Mouse (Mus musculus) cerebellum, postnatal 36 days (tissue): ENCODE measurements around the gene Shpk.

Experiments
- DNase-seq, 2 experiments: peaks; one replicate each; pipeline ENCODE4 v3.0.0; 2021 to 2022; ENCODE audit warnings: mixed read lengths in 2 of 2

Gene Shpk

DNA sequence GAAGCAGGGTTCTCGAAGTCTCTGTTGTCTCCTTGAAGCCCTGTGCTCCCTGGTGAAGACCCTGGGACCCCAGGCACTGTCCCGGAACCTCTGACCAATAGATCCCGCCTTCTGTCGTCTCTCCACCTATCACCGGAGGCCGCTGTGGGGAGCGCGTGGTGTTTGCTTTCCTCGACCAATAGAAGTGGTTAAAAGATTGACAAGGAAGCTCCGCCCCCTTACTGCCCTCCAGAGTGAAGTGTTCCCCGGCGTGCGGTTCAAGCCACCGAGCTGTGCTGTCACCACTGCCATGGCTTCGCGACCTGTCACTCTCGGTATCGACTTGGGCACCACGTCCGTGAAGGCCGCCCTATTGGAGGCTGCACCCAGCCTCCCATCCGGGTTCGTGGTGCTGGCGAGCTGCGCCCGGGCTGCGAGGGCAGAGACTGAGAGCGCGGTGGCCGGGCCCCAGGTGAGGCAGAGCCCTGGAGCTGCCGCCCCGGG, at the start of gene Shpk:
Shpk (plus strand) TSS at position 231 of the 483 bp plus-strand sequence.
- DNase-seq: peak; percentile 95 to 97

- DNase-seq: no peak
Observed at GRCm38 (mm10) chr11:73155071-73155470, 44.2 kb upstream of the Shpk start.

DNA sequence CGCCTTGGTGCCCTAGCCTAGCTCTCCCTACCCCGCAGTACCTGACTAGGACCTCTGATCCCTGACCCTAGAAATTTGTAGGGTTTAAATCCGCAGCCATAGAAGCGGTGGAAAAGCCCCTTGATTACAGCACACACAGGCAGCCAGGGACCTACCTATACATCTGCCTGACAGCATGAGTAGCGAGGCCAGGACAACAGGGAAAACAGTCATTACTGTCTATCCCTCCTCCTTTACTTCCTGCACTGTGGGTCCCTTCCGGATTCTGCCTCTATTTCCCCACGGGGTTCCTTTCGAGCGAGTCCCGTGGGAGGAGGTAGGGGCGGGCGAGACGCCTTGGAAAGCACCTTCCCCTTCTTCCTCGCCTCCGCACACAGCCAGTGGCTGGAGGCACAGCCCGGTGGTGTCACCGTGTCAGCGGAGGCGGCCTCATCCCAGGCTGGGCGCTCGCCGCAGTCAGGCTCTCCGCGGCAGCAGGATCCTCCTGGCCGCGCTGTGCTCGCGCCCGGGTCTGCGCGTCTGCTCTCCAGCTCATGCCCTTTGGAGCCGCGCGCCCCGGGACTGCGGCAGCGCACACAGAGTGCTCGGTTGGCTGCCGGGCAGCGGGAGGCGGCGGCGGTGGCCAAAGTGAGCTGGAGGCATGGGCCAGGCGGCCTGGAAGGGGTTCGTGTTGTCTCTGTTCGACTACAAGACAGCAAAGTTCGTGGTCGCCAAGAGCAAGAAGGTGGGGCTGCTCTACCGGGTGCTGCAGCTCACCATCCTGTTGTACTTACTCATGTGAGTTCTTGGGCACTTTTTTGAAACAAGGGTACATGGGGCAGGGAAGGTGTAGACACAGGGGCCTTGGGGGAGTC, 39.1 kb upstream of the Shpk start, which contains the start of gene P2rx5:
P2rx5 (plus strand) TSS at position 465 of the 854 bp plus-strand sequence.
- peak; percentile 34 to 47 for DNase-seq

GRCm38 (mm10) chr11:73160811-73161200, 38.5 kb upstream of the Shpk start:
- no peak for DNase-seq

DNA sequence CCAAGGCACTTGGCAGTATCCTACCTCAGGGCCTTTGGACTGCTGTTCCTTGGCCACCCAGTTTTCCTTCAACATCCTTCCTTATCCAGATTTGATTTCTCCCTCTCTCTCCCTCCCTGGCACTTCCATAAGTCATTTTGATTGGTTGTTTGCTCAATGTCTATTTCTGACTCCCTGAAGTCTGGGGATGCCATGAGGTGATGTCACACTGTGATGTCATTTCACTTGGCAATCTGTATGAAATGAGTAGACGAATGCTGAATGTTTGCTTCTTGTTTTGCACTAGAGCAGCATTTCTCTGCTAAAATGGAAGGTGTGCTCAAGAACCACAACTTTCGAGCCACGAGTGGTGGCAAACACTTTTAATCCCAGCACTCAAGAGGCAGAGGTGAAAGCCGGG, 37.6 kb upstream of the Shpk start:
- DNase-seq: no peak

DNA sequence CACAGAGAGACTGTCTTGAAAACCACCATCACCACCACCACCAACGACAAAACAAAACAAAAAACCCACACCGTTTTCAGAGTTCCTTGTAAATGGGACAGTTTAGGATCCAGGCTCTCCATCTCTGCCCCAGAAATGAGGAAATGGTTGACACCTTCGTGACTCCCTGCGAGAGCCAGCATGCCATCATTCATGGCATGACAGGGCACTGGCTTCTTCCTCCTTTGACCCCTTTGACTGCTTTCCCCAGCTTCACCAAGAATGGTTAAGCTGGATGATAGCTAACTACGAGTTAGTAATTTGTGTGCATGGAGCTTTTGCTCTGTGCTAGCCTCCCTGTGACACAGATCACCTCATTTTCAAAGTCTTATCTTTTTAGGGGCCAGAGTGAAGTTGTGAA, 37.0 kb upstream of the Shpk start:
- DNase-seq: no peak

DNA sequence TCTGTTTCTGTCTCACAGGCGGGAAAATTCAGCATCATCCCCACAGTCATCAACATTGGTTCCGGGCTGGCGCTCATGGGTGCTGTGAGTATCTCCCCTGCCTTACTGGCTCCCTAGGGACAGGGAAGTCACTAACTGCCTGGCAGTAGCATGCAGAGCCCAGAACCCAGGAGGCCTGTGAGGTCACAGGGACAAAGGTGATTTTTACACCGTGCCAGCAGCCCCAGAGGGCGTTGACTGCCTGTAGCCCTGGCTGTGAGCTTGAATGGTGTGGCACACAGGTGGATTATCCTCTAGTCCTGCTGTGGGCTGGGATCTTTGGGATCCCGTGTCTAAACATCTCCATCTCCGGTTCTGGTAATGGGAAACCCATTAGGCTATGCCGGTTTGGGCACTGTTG, 31.2 kb upstream of the Shpk start:
- no peak for DNase-seq

DNA sequence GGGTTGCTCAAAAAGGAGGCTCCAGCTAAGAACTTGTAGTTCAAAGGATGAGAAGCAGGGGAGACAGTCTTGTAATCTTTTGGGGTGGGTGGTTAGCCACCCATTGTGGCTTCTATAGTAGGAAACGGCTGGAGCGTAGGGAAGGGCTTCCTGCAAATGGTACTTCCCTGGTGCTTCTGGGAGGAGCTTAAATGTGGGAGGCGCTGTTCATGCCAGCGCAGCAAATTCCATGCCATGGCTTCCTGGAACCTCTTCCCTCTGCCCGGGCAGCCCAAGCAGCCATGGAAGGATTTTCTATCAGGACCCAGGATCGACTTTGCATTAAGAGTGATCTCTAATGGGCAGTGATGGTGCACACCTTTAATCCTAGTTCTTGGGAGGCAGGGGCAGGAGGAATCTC, 30.7 kb upstream of the Shpk start:
- no peak for DNase-seq

- DNase-seq: peak; percentile 70
Observed at GRCm38 (mm10) chr11:73169231-73169630, 30.0 kb upstream of the Shpk start.

DNA sequence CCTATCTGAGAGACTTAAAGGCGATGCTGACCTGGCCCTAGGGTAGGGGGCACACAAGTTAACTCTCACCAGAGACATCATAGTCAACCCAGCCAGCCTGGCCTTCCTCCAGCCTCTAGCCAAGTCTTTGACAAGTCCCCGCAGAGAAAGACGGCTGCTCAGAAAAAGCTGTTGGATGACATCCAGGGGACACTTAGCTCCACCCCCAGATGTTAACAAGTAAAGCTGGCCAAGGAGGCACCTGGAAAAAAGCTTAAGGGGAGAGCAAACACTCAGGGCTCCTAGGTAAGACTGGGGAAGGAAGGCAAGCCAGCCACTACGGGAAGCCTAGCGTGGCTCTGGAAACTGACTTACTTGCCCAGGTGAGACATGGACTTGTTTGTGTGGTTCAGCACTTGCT, 27.1 kb upstream of the Shpk start:
- DNase-seq: no peak

- no peak for DNase-seq
Observed at GRCm38 (mm10) chr11:73175612-73176011, 23.6 kb upstream of the Shpk start.

DNA sequence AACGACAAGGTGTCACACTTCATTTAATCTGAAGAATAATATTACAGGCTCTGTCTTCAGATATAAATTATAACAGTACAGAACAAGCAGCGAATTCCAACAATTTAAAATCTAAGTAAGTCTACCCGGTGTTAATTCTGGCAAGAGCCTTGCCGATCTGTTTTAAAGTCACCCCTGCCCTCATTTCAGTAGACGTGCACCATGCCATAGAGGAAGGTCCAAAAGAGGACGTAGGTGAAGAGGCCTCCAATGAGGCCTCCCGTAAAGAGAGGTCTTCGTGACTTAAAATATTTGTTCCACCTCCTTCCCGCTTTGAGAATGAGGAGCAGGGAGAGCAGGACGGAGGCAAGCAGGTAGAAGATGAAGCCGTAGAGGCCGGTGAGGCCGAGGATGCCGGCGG, 23.1 kb upstream of the Shpk start:
- no peak for DNase-seq

GRCm38 (mm10) chr11:73176608-73177508, 22.4 kb upstream of the Shpk start, which contains the start of the genes Emc6 and Tax1bp3:
Gene Emc6 (minus strand): TSS chr11:73177037.
Gene Tax1bp3 (plus strand): TSS chr11:73177083.
- peak; percentile 93 to 96 for DNase-seq

- DNase-seq: no peak
Observed at GRCm38 (mm10) chr11:73177509-73177875, 21.8 kb upstream of the Shpk start.

DNA sequence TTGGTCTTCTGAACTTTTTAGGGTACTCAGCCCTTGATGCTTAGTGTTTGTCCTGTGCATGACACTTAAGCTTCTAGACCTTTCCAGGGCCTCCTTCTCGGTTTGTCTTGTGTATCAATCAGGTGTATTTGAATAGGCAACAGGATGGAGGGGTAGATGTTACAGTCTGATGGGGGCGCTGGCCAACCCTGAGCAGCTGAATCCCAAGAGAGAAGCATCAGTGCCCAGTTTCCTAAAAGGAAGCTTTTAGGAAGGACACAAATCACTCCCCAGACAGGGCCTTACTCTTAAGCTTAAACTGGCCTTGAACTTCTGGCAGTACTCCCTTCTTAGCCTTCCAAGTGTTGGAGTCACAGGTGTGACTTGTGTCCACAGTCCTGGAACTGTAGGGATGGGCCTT, 21.4 kb upstream of the Shpk start:
- no peak for DNase-seq

DNA sequence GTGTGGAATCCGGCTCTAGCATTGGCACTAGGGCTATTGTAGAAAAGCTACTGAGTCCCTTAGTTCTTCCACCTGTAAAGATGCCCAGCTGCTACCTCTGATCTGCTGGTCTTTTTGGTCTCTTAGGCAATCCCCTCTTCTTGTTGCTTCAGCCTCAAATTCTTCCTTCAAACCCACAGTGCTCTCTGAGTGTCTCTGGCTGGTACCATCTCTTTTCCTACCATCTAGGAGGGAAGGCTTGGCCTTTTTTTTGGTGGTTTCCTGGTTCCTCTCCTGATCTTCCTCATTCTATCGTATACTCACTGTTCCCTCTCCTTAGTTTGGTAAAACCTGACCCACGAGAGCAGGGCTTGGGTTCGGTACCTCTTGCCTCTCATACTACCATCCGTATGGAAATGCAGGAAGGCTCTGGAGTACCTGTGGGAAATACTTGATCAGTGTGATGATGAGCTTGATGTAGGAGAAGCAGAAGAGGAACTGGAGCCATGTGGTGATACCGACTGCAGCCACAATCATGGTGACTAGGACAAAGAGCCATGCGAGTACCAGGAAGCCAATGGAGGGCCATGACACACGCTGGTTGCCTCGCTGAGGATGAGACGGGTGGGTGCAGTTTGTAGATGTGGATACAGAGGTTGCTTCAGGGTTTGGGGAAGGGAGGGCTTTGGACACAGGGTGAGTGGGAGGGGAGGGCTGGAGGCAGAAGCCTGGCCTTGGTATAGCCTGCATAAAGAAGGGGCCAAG, 13.2 kb upstream of the Shpk start:
- DNase-seq: no peak

DNA sequence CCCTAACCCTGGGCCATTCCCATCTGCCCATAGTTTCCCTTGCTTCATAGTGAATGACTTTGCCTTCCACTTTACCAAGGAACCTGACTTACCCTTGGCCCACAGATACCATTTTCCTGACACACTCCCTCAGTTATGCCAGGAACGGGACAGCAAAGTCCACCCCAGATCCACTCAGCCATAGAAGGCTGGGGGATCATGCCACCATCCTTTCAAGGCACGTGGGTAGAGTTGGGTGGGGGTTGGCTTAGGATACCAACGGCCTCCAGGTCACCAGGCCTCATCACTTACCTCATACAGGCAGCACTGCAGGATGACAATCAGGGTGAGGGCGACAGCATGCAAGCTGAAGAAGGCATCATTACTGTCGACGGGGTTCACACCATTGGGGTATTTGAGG, 12.0 kb upstream of the Shpk start:
- no peak for DNase-seq

- DNase-seq: peak; percentile 69 to 74
Observed at GRCm38 (mm10) chr11:73193047-73193446, 6.2 kb upstream of the Shpk start.

DNA sequence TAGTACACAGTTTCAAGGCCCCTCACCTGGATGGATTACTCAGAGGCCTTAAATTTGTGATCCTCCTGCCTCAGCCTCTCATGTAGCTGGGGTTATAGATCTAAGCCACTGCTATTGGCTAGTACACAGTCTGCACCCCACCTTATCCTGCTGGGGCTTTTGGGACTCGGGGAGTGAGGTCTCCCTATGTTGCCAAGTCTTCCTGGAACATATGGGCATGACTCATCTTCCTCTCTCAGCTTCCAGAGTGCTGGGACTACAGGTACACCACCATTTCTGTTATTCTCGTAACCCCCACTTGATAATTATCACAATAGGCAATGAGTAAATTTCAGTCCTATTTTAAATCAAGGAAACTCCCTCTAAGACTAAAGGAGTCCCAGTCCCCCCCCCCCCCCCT, 4.8 kb upstream of the Shpk start:
- DNase-seq: no peak

- DNase-seq: no peak
Observed at GRCm38 (mm10) chr11:73198190-73198589, 1.1 kb upstream of the Shpk start.

DNA sequence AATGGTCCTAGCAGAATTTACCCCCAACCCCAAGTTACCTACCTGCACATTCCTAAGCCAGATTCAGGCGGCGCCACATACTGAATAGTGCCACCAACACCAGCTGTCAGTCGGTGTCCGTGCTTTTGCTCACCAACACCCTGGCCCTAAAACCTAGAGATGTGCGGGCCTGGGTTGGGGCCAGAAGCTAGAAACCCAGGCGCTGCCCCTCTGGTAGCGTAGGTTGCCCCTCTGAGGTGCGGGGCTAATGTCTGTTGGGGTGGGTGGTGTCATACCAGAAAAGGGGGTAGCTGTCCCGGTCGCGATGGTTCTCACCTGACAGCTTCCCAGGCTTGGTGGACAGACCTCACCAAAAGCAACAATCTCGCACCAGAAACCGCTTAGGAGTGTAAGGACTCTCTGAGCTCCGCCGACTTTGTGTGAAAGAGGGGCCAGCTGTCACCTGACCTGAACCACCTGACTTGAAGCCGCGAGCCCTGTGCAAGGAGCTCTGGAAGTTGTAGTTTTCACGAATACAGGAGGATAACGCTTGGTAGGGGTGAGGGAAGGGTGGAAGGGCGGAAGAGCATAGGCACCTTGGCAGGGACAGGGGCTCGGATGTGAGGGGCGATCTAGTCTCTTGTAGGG, 544 bp upstream of the Shpk start, which contains the start of gene Ctns:
Ctns (minus strand) TSS at position 440 of the 627 bp plus-strand sequence.
- DNase-seq: peak; percentile 82 to 85

DNA sequence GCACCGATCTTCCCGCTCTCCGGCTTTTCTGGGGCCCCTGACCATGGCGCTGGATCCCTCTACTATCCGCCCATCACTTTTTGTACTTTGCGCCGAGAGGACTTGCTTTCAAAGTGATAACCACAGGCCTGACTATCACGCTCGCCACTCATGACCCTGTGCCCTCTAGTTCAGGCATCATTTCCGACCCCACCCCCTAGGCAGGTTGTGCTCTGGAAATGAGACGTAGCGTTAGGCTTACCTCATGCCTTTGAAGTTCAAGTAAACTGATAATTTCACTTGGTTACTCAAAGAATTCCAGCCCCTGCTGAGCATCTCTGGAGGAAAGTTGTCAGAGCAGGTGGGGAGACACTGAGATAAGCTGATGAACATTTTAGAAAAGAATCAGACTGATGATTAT, 619 bp downstream of the Shpk start:
- no peak for DNase-seq
